In the genomic region with DNA sequence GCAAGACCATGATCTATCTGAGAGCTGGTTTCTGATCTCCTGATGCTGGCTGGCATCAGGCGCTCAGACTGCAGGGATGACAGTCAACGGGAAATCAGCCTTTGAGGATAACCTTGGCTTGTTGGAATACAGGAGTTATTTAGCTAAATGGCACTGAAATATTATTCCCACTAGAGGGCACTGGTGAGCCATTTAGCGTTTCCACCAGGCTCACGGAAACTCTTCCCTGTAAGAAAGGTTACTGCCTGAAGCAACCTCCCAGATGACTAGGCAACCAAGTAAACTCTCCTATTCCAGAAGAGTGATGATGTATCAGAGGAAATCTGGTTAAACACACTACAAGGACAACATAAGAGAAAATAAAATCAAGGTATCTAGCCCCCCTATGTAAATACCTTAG, we compare ENCODE assay signal across 9 mouse cellular contexts. TPM values are rescaled to one million over a fixed set of nuclear protein-coding genes. Genes with fewer than 3 reads are reported as not detected.
DNase-seq lines count a peak whose midpoint lies in the region; ATAC-seq and TF ChIP-seq lines count a peak whose summit lies in the region.
"Had no signal": no experiment of that assay in that cellular context is flagged by ENCODE, and none has a peak within 500 bp of the region (broad histone marks: within the 10 kb centered on the region; RNA-seq: fewer than 3 reads in every experiment).

No protein-coding gene starts in this region.

- H3K27me3 ChIP-seq in heart, embryonic 12.5 days (replicated peaks): no peaks in the 10 kb centered on the region

- no peak overlapping the region for H3K9ac ChIP-seq in heart, embryonic 12.5 days

- H3K4me2 ChIP-seq in heart, embryonic 12.5 days: no peak overlapping the region

- H3K4me1 ChIP-seq in heart, embryonic 12.5 days (replicated peaks): peaks cover 17% of the 10 kb centered on the region
- no peaks in the 10 kb centered on the region for H3K4me1 ChIP-seq in lung, adult 2 months (ENCODE audit: control insufficient read depth, insufficient read depth, low read length)

- no peak for TF ChIP-seq POLR2A in lung, adult 2 months (IDR thresholded peaks at IDR 0.05; ENCODE audit: borderline replicate concordance, extremely low read depth, low read depth, low read length)

- peak; percentile 40; the same call in 1 of the 2 replicates for TF ChIP-seq CTCF in lung, adult 2 months (IDR thresholded peaks at IDR 0.05; ENCODE audit: insufficient read depth, low read length)

- no peaks in the 10 kb centered on the region for H3K36me3 ChIP-seq in heart, embryonic 12.5 days

- 3% methylated on average over 4 of the region's 4 CpGs for WGBS in heart, embryonic 12.5 days
- 3% methylated on average over 4 of the region's 4 CpGs for WGBS in lung, adult 2 months

- no peak overlapping the region for H3K27ac ChIP-seq in heart, embryonic 12.5 days (ENCODE audit: poor library complexity, severe bottlenecking)
- H3K27ac ChIP-seq: macrophage had no signal

- H3K4me3 ChIP-seq in heart, embryonic 12.5 days: no peak overlapping the region
- no peak overlapping the region for H3K4me3 ChIP-seq in lung, adult 2 months (replicated peaks; ENCODE audit: extremely low read depth, low read depth, low read length)

- peaks cover 6% of the 10 kb centered on the region; the same call in 1 of the 2 replicates for H3K9me3 ChIP-seq in heart, embryonic 12.5 days (replicated peaks)

- no peak for ATAC-seq in heart, embryonic 12.5 days (ENCODE audit: insufficient number of reproducible peaks, low FRiP score)

- peak; percentile 92 for DNase-seq in heart, adult 11 months
- DNase-seq in Muller cell, postnatal 12 days (ENCODE audit: inconsistent ontology term): peak; percentile 78
- DNase-seq in cerebellum, adult 9-10 months: peak; percentile 85
- DNase-seq in gastrocnemius, postnatal 10 days: peak; percentile 47
- peak; percentile 56 to 70 for DNase-seq in kidney, postnatal 4 days
- DNase-seq in lung, adult 2 months: peak; percentile 41
- DNase-seq in right cerebral cortex, adult 2 months (ENCODE audit: low spot score in 2 of 2): peak; percentile 66 to 81

RNA-seq across cellular contexts. Expression of a gene that starts 25.8 kb away (rescaled TPM):
- polyA plus RNA-seq in heart, embryonic 12.5 days (2016; fragmentation: Nextera tagmentation; extraction: Ambion mirVana): 372 and 428 TPM in 2 replicates
- 100 to 1,000 TPM; 572 to 625 TPM for total RNA-seq in gastrocnemius, postnatal 10 days (2021)
- 40.3 and 50.2 TPM in 2 replicates for polyA plus RNA-seq in lung, adult 2 months (2012; rRNA removed)

RNA-seq across cellular contexts. Expression of a gene that starts 43.1 kb away (rescaled TPM):
- polyA plus RNA-seq in heart, embryonic 12.5 days (2016; fragmentation: Nextera tagmentation; extraction: Ambion mirVana): 106 and 108 TPM in 2 replicates
- total RNA-seq in gastrocnemius, postnatal 10 days (2021): 10 to 100 TPM; 47.0 to 58.8 TPM
- polyA plus RNA-seq in lung, adult 2 months (2012; rRNA removed): 34.8 and 44.5 TPM in 2 replicates

Comparison
In these comparisons a context has a peak if more than half of its experiments do, and no peak if none do; other contexts are left out.
1. DNase-seq: peak in every context shown above with its lines; median percentile 92 in heart, adult 11 months; 85 in cerebellum, adult 9-10 months; 78 in Muller cell, postnatal 12 days; 74 in right cerebral cortex, adult 2 months; 63 in kidney, postnatal 4 days; 47 in gastrocnemius, postnatal 10 days; 41 in lung, adult 2 months.